Mouse (Mus musculus) brown adipose tissue, adult 24 weeks (tissue): ENCODE measurements around the gene Jmy. TPM values are rescaled to one million over a fixed set of nuclear protein-coding genes. Genes with fewer than 3 reads are reported as not detected.

Experiments used
- H3K27ac ChIP-seq: fragments of 200-500 bp; replicated peaks from 2 replicates; pipeline ENCODE4 v1.5.1; 2012; ENCODE audit warnings: low read depth, mild to moderate bottlenecking, low read length
- H3K4me1 ChIP-seq: fragments of 200-500 bp; 2 replicates; pipeline ENCODE4 v1.6.1; 2012; ENCODE audit warnings: low read length, mixed read lengths; ENCODE audit not compliant: control insufficient read depth, insufficient read depth, insufficient read length
- H3K4me3 ChIP-seq: fragments of 200-500 bp; 2 replicates; pipeline ENCODE4 v1.5.1; 2012; ENCODE audit warnings: low read depth, mild to moderate bottlenecking, low read length, moderate library complexity; ENCODE audit not compliant: insufficient read depth
- polyA plus RNA-seq: library from polyadenylated mRNA; stranded (reverse); fragments of >200 nt; gene quantifications from 2 replicates; pipeline ENCODE4 v1.2.4, GENCODE M21; 2012; ENCODE audit not compliant: missing spikeins, insufficient read depth, insufficient read length

Gene Jmy
- polyA plus RNA-seq, 1 experiment, result 7.0 TPM

- Histone ChIP-seq H3K4me1 (peaks cover 8% of the 10 kb centered on the region), H3K4me3 (no peak overlapping the region; the same call in 1 of the 2 replicates), H3K27ac (no peak overlapping the region)
Observed at GRCm38 (mm10) chr13:93496977-93497376, 2.6 kb downstream of the Jmy start.

- no peak overlapping the region for H3K4me3 ChIP-seq
- H3K27ac ChIP-seq, result no peak overlapping the region
- no peaks in the 10 kb centered on the region; the same call in 1 of the 2 replicates for H3K4me1 ChIP-seq
Observed at GRCm38 (mm10) chr13:93488510-93488909, 11.1 kb downstream of the Jmy start.

- no peak overlapping the region for H3K27ac ChIP-seq
Observed at GRCm38 (mm10) chr13:93487734-93488133, 11.9 kb downstream of the Jmy start.

DNA sequence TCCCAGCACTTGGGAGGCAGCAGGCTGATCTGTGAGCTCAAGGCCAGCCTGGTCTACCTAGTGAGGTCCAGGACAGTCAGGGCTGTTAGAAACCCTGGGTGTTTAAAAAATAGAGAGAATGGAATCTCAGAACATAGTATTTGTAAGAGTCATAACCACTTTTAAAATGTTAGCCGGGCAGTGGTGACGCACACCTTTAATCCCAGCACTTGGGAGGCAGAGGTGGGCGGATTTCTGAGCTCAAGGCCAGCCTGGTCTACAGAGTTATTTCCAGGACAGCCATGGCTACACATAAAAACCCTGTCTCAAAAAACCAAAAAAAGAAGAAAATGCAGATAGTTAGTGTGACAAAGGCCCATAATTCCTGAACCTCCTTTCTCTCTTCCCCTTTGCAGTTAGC is 15.3 kb downstream of the Jmy start:
- Histone ChIP-seq H3K4me3 (no peak overlapping the region), H3K27ac (no peak overlapping the region), H3K4me1 (no peaks in the 10 kb centered on the region; the same call in 1 of the 2 replicates)

More at GRCm38 (mm10) chr13:93487734-93488133, 11.9 kb downstream of the Jmy start:
- H3K4me1 ChIP-seq, result no peaks in the 10 kb centered on the region; the same call in 1 of the 2 replicates
- H3K4me3 ChIP-seq, result no peak overlapping the region

- Histone ChIP-seq H3K4me1 (no peaks in the 10 kb centered on the region), H3K27ac (no peak overlapping the region), H3K4me3 (no peak overlapping the region)
Observed at GRCm38 (mm10) chr13:93481110-93481509, 18.5 kb downstream of the Jmy start.

GRCm38 (mm10) chr13:93478344-93478743 is 21.3 kb downstream of the Jmy start:
- Histone ChIP-seq H3K4me1 (no peaks in the 10 kb centered on the region), H3K27ac (no peak overlapping the region)

GRCm38 (mm10) chr13:93468355-93468754 is 31.3 kb downstream of the Jmy start:
- no peaks in the 10 kb centered on the region for H3K4me1 ChIP-seq
- no peak overlapping the region for H3K27ac ChIP-seq
- no peak overlapping the region for H3K4me3 ChIP-seq

More at GRCm38 (mm10) chr13:93478344-93478743, 21.3 kb downstream of the Jmy start:
- no peak overlapping the region for H3K4me3 ChIP-seq

- Histone ChIP-seq H3K4me3 (no peak overlapping the region), H3K4me1 (no peaks in the 10 kb centered on the region), H3K27ac (no peak overlapping the region)
Observed at GRCm38 (mm10) chr13:93459566-93459965, 40.0 kb downstream of the Jmy start.

- no peak overlapping the region for H3K27ac ChIP-seq
- H3K4me3 ChIP-seq, result no peak overlapping the region
- no peaks in the 10 kb centered on the region for H3K4me1 ChIP-seq
Observed at GRCm38 (mm10) chr13:93458616-93459015, 41.0 kb downstream of the Jmy start.

GRCm38 (mm10) chr13:93453275-93453674 is 46.3 kb downstream of the Jmy start:
- no peaks in the 10 kb centered on the region for H3K4me1 ChIP-seq
- H3K4me3 ChIP-seq, result no peak overlapping the region
- no peak overlapping the region for H3K27ac ChIP-seq

DNA sequence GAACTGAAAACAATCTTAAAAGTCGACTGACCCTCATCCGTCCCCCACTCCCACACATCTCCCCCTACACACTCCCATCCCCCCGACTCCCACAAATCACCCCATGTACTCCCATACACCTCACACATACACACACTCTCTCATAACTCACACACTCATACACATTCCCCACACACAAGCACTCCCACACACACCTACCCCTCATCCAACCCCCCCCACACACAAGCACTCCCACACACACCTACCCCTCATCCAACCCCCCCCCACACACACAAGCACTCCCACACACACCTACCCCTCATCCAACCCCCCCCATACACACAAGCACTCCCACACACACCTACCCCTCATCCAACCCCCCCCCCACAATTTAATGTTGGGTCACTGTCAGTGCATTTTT is 59.4 kb downstream of the Jmy start:
- Histone ChIP-seq H3K4me1 (no peaks in the 10 kb centered on the region), H3K4me3 (no peak overlapping the region), H3K27ac (no peak overlapping the region)

DNA sequence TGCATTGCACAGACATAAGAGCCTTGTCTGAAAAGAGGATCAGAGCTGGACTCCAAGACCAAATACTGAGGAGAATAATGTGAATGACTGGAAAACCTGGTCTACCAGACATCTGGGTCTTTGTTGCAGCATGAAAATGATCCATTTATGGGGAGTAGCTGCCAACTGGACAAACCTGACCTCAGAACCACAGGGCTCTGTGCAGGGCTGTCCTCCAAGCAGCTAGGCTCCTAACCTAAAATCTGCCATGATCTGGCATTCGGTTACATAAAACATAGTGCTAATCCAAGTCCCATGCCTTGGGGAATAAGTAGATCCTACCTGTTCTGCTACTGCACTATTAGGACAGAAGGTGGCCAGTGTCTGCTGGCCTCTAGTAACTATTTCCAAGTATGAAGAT is 70.4 kb downstream of the Jmy start:
- H3K4me1 ChIP-seq, result 0 out of 2 replicates have a peak, but pooled peaks cover 2% of the 10 kb centered on the region
- no peak overlapping the region for H3K4me3 ChIP-seq
- H3K27ac ChIP-seq, result no peak overlapping the region

DNA sequence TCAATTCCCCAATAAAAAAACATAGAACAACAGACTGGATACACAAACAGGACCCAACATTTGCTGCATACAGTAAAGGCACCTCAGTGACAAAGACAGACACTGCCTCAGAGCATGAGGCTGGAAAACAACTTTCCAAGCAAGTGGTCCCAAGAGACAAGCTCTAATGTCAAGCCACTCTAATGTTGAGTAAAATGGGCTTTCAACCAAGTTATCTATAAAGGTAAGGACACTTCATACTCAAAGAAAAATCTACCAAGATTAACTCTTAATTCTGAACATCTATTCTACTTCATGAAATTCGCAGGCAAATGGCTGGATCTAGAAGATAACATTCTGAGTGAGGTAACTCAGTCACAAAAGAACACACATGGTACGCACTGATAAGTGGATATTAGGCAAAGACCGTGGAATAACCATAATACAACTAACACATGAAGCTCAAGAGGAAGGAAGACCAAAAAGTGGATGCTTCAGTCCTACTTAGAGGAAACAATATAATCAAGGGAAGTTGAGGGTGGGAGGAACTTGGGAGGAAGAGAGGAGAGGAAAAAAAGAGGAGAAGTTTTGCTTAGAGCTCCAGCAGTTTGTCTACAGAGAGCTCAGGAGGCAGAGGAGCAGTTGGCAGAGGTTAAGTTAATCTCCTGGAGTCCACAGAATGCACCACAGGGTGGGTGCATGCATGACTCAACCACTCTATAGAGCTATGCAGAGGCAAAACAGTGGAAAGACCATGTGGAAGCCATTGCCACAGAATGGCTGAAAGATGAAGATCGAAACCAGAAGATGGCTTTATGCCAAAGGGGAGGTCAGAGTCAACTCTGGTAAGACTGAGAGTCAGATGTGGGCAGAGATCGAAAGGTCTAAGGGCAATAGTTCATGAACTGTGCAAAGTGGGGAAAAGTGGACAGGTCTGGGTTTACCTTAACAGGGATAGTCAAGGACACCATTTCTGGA is 71.4 kb downstream of the Jmy start:
- H3K27ac ChIP-seq, result no peak overlapping the region
- no peak overlapping the region for H3K4me3 ChIP-seq
- 0 out of 2 replicates have a peak, but pooled peaks cover 2% of the 10 kb centered on the region for H3K4me1 ChIP-seq

- Histone ChIP-seq H3K4me1 (no peaks in the 10 kb centered on the region), H3K4me3 (no peak overlapping the region), H3K27ac (no peak overlapping the region)
Observed at GRCm38 (mm10) chr13:93423224-93423623, 76.4 kb downstream of the Jmy start.

GRCm38 (mm10) chr13:93419779-93420178 is 79.8 kb downstream of the Jmy start:
- no peak overlapping the region for H3K27ac ChIP-seq
- H3K4me3 ChIP-seq, result no peak overlapping the region
- H3K4me1 ChIP-seq, result no peaks in the 10 kb centered on the region

GRCm38 (mm10) chr13:93418292-93418691 is 81.3 kb downstream of the Jmy start:
- H3K27ac ChIP-seq, result no peak overlapping the region
- no peaks in the 10 kb centered on the region for H3K4me1 ChIP-seq
- no peak overlapping the region for H3K4me3 ChIP-seq
